Mouse (Mus musculus) gastrocnemius, postnatal 4 days (tissue): ENCODE data around the gene Itpk1. TPM values are rescaled to one million over a fixed set of nuclear protein-coding genes. Genes with fewer than 3 reads are reported as not detected.
A peak's percentile ranks its signal among the peaks of the same experiment; 100 is the strongest.

ENCODE experiments used
- DNase-seq, 2 experiments: peaks; one replicate each; pipeline ENCODE4 v3.0.0; 2021 to 2022; ENCODE audit warnings: low spot score in 2 of 2, mixed read lengths in 2 of 2
- total RNA-seq, 2 experiments: library from RNA; stranded (reverse); gene quantifications; 2 replicates each; pipeline ENCODE4 v1.2.3; 2021

Itpk1 gene
- total RNA-seq, 2 experiments from 2014 or later, result 10.0 to 10.1 TPM

- no peak for DNase-seq
These were observed 137.8 kb downstream of the Itpk1 start for GRCm38 (mm10) chr12:102566951-102567350.

GRCm38 (mm10) chr12:102565086-102565485 is 139.6 kb downstream of the Itpk1 start:
- DNase-seq, result no peak

- DNase-seq, result no peak
These were observed 147.4 kb downstream of the Itpk1 start for GRCm38 (mm10) chr12:102557372-102557771.

- no peak for DNase-seq
These were observed 148.9 kb downstream of the Itpk1 start for GRCm38 (mm10) chr12:102555850-102556249.

GRCm38 (mm10) chr12:102554721-102555516 is 149.8 kb downstream of the Itpk1 start, which contains the start of gene Chga:
Gene Chga, plus strand, starts transcription at chr12:102554969.
- DNase-seq, result peak; percentile 54 to 82

DNA sequence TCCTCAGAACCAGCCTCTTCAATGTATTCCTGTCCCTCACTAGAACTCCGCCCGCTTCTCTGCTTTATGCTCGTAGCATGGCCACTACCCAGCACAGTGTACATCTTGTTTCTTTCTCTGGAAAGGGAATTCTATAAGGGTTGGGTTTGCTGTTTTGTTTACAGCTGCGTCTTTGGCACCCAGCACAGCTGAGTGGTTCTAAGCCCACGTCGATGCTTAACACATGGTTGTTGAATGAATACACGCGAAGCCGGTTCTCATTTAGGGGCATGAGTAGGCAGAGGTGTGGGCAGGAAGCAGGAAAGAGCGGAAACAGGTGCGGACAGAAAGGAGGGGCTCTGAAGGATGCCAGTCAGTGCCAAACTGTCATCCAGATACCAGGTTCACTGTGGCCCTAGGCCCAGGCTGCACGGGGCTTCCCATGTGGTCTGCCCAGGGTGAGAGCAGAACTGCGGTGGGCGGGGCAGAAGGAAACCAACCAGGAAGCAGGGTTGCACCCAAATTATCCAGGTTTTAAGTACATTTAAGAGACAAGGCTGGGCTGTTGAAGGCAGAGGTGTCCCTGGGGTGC is 150.9 kb downstream of the Itpk1 start:
- DNase-seq, result no peak

DNA sequence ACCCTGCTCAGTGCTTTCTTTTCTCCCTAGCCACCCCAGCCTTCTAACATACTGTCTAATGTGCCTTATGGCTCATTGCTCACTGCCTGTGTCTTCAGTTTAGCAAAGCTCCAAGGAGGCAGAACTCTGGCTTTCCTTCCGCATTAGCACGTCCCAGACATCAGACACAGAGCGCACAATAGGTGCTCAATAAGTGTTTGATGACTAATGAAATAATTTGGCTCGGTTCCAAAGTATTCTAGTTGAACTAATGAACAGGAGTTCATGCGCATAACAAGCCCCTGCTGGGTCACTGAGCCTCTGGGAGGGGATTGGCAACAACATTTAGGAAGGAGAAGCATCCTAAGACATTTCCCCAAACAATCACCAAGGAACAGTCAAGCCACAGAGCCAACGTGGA is 152.7 kb downstream of the Itpk1 start:
- DNase-seq, result no peak

- no peak for DNase-seq
These were observed 153.5 kb downstream of the Itpk1 start for GRCm38 (mm10) chr12:102551186-102551585.

GRCm38 (mm10) chr12:102550529-102550928 is 154.2 kb downstream of the Itpk1 start:
- peak in 1 of 2 experiments; percentile 81 for DNase-seq

- DNase-seq, result no peak
These were observed 159.6 kb downstream of the Itpk1 start for GRCm38 (mm10) chr12:102545122-102545521.

GRCm38 (mm10) chr12:102541168-102541567 is 163.6 kb downstream of the Itpk1 start:
- no peak for DNase-seq

DNA sequence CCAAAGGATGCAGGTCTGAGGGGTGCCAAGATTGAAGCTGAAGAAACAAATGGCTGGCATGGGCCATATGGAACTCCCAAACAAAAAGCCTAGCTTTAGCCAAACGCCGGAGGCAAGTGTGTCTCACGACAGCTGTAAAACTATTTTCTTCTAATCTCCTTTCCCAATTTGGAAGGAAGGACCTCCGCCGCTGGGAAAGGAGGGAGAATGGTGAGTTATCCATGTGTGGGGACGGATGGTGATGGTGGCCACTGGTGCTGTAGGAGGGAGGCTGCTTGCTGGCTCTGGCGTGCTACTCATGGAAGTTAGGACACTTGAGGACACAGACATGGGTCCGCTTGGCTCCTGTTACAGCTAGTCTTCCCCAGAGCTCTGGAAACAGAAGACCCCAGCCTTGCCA is 164.5 kb downstream of the Itpk1 start:
- DNase-seq, result no peak

- no peak for DNase-seq
These were observed 168.9 kb downstream of the Itpk1 start for GRCm38 (mm10) chr12:102535796-102536195.

DNA sequence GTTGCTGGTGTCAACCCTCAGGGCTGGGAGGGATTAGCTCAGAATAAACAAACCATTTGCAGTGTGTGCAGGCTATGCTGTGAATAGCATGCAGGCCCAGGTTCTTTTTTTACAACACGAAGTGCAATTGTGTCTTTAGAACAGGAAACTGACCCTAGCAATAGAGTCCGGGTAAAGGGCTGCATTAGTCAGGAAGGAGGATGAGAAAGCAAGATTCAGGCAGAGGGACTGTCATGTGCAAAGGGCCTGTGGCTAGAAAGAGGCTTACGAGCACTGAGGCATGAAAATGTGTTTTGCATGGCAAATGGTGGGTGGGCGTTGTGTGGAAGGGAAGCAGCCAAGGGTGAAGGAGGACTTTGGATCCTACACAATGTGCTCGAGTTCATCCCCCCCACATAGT is 176.7 kb downstream of the Itpk1 start:
- no peak for DNase-seq

DNA sequence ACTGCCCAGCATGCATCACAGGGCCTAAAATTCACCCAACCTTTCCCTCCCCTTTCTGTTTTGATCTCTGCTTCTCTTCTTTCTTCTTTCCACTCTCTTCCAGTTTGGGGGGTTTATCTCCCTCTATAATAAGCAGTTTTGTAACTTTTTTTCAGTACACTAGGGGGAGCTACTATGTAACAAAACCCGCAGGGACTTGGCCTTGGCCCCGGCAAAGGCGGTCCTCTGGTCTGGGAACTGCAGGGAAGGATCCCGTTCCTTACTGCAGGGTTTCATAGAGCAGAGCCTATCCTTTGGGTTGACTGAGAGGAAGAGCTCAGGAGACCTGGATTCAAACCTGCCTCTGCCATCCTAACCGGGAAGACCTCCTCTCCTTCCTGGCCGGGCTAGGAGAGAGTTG is 180.0 kb downstream of the Itpk1 start:
- DNase-seq, result peak in 1 of 2 experiments; percentile 23

DNA sequence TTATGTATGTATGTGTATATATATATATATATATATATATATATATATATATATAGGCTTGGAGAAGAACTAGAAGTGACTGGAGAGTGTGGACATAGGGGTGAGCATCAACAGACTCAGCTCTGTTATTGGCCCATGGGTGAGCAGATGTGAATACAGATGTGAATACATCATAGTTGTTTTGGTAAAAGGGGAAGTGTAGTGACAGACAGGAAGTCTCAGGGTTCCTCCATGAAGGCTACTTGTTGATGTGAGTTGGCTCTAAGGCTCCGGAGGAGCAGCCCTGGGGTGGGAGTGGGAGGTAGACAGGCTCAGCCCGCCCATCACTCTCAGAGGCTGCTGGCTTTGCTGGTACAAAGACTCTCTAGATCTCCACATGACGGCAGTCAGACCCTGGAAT is 180.5 kb downstream of the Itpk1 start:
- no peak for DNase-seq

DNA sequence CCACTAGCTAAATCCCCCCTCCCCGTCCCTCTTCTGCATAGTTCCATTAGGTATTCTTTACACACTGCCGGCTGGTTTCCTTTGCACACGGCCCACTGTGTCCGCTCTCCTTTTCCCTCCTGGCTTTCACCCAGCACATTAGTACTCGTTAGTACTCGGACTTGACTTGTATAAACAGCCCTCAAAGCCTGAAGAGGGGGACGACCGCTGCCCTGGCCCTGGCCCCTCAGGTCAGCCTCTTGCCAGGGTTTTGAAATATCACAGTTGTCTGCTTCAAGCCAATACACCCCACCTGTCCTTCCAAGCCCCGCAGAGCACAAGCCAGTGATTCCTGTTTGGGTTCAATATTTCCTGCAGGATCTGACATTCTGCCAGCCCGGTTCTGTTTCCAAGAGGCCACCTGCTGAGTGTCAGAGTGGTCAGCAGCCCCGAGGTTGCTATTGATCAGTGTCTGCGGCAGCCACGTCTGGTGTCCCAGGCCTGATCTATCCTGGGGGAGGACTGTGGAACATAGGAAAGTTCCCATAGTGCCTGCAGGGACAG is 182.9 kb downstream of the Itpk1 start:
- DNase-seq, result no peak

DNA sequence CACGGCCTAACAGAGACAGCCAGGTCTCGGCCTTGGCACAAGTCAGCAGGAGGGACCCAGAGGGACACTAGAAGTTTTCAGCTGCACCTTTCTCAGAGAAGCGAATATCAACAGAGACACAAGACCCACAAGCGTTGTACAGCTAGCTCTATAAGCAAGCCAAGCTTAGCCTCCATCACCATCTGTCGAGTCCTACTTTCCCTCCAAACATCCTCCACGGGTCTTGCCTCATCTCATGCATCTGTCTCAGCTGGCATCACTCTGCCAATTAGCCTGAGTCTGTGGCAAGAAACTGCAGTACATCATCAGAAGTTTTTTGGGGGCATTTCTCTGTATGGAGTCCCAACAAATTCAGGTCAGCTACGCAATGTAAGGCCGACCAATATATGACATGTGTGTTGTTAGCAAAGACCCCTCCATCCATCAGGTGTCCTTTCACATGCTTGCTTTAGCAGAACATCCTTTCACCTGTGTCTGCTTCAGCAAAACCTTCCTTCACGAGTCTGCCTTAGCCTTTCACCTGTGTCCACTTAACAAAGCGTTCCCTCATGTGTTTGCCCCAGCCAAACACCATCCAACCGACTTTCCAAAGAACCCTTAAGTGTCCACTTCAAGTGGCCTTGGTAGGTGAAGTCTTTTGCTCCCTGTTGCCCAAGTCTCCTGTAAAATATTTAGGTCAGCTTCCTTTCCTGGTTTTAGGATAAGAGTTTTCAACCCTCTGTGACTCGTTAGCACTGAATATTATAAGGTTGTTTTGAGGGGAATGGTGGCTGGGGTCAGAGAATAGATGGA is 184.6 kb downstream of the Itpk1 start:
- no peak for DNase-seq
